Mouse (Mus musculus) T-helper 1 cell (primary cell): ENCODE results near the gene Celf2.

Source experiments
- in situ Hi-C: fragments of 300-600 bp; cut with MboI, MseI; formaldehyde crosslinking; loops from one replicate; pipeline ENCODE4 v1.15.1; 2025; ENCODE audit warnings: high pct_unique_total_duplicates

The Celf2 gene

DNA sequence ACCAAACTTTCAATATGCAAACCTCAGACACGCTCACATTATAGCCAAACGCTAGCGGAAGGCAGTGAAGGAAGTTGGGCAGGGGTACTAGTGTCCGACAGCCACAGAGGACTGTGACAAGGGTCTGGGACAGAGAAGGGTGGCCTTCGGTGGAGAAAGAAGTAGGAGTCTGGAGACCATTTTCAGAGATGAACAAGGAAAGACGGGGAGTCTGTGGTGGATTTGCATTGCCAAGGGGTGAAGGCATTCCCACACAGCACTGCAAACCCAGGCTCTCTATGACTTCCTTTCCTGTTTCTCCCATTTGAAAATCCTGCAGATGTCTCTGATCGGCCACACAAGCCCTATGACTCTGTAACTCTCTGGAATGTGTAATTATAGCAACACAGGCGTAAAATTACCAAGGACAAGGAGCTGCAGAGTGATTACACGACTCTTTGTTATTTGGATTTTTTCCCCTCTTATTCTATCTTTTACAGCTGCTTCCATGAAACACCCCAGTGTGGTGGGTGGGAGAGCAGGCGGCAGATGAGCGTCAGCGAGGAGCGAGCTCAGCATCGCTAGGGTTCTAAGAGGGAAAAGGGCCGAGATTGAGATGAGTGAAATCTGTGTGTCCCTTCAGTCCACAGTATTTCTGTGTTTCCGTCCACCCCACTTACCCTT is 986.0 kb downstream of the Celf2 start:
- in situ Hi-C loops: no loop called here

DNA sequence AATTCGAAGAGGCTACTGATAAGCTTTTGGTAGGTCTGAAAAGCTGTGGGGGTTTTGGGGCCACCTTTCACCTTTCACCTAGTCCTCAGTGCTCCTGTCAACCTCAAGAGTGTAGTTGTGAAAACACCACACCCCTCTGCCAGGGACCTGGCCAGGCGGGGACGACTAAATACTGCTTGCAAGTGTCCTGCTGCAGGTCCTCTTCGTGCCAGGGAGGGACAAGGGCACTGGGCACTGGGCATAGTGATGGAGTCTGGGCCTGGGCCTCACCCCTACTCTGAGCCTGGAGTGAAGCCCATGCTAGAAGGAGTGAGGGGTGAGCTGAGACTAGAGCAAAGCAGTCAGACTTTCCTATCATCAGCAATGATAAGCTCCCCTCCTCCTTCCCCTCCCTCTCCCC is 987.0 kb downstream of the Celf2 start:
- in situ Hi-C loops: no loop called here

DNA sequence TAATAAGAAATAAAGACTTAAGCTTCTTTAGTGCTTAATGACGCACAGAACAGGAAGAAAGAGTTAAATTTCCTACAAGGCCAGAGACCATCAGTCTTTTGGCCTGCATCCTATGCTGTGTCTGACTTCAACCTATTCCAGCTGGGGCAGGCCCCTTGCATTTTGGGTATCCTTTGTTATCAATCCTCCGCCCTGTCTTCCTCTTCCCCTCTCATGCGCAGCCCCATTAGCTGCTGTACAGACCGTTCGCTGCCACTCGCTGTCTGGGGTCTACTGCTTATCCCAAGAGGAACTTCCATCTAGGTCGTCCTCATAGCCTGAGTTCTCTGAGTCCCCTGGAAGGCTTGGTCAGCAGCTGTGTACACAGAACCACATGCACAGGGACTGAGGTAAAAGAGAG is 996.2 kb downstream of the Celf2 start:
- in situ Hi-C loops: no loop called here

DNA sequence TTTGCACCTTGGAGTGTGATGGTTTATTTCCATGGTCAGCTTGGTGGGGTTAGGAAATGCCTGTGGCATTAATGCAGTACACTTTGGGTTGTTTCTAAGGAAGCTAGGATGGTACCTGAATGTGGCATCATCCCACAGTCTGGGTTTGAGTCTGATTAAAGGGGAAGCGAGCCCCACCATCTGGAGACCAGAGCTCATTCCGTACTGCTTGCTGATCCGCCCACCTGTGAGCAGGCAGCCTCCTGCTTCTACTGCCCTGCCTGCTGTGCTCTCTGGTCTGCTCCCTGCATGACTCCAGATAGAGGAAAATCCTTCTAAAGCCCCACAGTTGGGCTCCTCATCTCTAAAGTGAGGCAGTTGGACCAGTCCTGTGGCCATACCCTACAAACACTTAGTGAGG is 1002.3 kb downstream of the Celf2 start:
- in situ Hi-C loops: no loop called here

DNA sequence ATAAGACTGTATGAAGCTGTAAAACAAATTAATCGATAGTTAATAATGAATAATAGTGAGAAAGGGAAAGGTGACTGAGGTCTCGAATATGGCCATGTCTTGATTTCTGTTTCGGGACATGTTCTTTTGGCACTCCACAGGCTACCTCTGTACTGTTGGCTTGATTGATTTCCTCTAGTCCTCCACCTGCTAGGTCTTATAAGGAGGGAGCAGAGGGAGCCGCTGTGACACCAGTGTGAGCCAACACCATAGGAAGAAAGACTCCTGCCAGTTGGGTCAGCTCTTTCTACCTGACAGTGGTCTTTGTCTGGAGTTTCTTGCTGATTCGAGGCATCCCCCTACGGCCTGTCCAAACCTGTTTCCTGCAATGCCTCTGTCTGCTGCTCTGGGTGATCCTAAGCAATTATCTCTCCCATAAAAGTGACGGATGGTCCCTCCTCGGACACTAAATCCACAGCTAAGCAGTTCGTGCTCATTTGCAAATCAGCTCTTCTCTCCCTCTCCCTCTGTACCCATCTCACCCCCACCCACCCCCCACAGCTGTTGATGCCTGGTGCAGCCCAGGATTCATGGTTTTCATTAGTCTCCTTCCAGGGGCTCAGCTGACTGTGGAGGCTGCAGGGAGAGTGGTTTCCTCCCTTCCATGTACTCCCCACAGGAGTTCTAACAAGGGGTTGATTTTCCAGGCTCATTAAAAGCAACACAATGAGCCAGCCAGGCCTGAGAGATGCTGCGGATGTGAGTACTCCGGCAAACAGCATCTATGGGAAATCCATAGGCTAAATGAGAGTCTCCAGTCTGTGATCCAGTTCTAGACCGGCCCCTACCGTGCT is 1003.2 kb downstream of the Celf2 start:
- in situ Hi-C loops: no loop called here

DNA sequence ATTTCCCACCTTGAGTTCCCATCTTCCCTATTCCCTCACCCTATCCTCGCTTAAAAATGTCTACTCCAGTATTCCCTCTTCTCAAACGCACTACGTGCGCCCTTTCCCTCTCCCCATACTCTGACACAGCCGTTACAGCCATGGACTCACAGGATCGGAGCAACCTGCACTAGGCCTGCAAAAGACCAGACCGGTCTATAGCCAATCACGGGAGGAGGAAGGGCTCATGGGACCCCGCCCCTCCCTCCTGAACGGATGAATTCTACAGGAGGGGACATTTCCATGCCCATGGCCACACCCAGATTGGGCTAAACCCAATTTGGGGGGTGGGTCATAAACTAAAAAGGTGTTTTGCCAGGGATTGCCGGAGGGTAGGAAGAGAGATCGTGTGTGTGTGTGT is 1003.8 kb downstream of the Celf2 start:
- in situ Hi-C loops: no loop called here

DNA sequence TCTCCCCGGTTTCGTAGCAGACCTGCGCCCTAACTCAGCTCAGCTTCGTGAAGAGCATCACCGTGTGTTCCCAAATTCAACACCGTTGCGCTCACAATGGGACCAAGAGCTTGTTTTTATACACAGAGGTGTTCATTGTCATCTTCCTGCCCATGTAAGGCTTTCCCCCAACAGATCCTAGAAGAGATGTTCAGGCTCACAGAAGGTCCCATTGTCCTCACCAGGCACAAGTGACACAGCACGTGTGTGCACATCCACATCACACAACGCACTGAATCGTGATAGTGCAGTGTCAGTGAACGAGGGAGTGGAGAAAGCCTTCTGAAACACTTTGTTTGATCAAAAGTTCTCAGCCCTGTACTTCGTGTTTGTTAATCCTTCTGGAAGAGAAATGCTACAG is 1011.3 kb downstream of the Celf2 start:
- in situ Hi-C loops: no loop called here

DNA sequence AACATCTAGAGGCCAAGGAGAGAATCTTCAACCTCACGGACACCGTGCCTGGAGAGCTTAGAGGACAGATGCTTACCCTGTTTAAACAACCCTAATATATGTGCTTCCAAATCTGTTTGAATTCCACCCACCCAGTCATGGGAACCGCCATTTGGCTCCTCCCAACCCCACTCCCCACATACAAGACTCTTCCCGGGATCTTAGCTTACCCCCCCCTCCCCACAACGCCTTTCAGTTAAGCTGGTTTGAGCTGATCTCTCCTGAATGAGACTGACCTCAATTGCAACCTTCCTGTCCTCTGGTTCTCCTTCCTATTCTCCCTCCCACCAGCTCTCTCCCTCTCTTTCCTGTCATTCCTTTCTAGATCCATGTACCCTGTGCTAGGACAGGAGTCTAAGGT is 1011.7 kb downstream of the Celf2 start:
- in situ Hi-C loops: no loop called here

DNA sequence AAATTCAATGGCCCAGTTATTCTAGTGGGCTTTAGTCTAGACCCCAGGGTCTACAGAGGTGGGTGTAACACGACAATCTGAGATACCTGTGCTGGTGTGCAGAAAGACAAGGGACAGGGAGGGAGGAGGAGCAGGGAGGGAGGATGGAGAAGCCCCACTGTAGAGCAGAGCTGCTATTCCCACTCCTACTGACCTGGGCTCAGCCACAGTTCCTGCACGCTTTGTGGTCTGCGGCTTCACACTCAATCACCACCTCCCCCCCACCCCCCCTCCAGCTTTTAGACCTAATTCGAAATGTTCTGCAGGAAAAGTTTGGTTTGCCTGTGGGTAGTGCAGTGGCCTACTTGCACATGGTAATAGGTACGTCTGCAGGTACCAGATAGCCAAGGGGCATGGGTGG is 1015.5 kb downstream of the Celf2 start:
- in situ Hi-C loops: no loop called here

DNA sequence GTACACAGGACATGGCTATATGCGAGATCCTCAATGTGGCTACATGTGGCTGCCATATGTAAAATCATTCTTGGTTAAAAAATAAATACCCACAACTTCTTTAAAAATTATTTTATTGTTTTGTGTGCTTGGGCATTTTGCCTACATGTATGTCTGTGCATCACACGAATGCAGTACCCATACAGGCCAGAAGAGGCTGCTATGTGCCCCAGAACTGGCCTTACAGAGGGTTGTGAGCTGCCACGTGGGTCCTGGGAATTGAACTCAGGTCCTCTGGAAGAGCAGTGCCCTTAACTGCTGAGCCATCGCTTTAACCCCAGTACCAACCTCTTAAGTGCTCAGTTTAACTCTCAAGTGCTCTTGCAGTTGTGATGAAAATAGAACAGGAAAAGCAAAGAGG is 1018.5 kb downstream of the Celf2 start:
- in situ Hi-C loops: no loop called here

DNA sequence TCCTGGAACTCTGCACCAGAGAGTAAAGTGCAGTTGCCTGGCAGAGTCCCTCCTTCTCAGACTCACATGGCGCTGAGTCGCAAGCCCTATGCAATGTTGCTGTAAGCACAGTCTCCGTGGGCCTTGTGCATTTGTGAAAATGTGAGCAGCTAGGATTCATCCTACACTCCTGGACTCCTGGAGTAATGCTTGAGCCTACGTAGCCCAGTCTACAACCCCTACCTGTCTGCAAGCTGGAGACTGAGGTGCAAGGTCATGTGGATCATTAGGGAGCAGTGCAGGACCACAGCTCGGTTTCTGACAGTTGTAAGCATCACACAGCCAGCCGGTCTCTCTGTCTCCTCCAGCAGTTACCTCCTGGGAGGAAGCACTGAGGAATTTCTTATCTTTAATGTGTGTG is 1019.3 kb downstream of the Celf2 start:
- in situ Hi-C loops: no loop called here
